Mouse (Mus musculus) layer of hippocampus, adult 18-20 months (tissue): ENCODE results near the gene Epb41. TPM values are rescaled to one million over a fixed set of nuclear protein-coding genes. Genes with fewer than 3 reads are reported as not detected.
A peak's percentile ranks its signal among the peaks of the same experiment; 100 is the strongest.

ENCODE experiments used
- DNase-seq, 2 experiments: peaks; one replicate each; pipeline ENCODE4 v3.0.0; 2022; ENCODE audit warnings: low spot score in 2 of 2
- long read RNA-seq: library from polyadenylated mRNA; stranded (forward); transcript quantifications from one replicate; pipeline ENCODE4 v2.0.0, GENCODE M21; 2021
- total RNA-seq, 2 experiments: library from RNA; stranded (reverse); gene quantifications; 2 replicates each; pipeline ENCODE4 v1.2.3; 2021

The Epb41 gene
- 10 to 100 TPM; 16.2 to 20.8 TPM for total RNA-seq
- long read RNA-seq, full-length matches to known transcripts: 3 of 15 reads
- long read RNA-seq, partial matches to known transcripts: 0 of 15 reads
- long read RNA-seq, other reads (novel, unspliced or antisense): 12 of 15 reads

GRCm38 (mm10) chr4:132074933-132075769 is at the start of gene Epb41:
Gene Epb41 (minus strand): TSS chr4:132075321.
- peak; percentile 83 to 94 for DNase-seq

GRCm38 (mm10) chr4:132123166-132123565 is 48.0 kb upstream of the Epb41 start:
- no peak for DNase-seq

- DNase-seq: no peak
These were observed 46.6 kb upstream of the Epb41 start for GRCm38 (mm10) chr4:132121674-132122073.

- peak in 1 of 2 experiments; percentile 29 for DNase-seq
These were observed 44.4 kb upstream of the Epb41 start for GRCm38 (mm10) chr4:132119566-132119965.

- DNase-seq: no peak
These were observed 41.2 kb upstream of the Epb41 start for GRCm38 (mm10) chr4:132116315-132116714.

- DNase-seq: no peak
These were observed 38.4 kb upstream of the Epb41 start for GRCm38 (mm10) chr4:132113411-132114095.

GRCm38 (mm10) chr4:132111227-132111626 is 36.1 kb upstream of the Epb41 start:
- no peak for DNase-seq

GRCm38 (mm10) chr4:132108221-132108620 is 33.1 kb upstream of the Epb41 start:
- no peak for DNase-seq

GRCm38 (mm10) chr4:132101152-132101551 is 26.0 kb upstream of the Epb41 start:
- peak in 1 of 2 experiments; percentile 34 for DNase-seq

- peak in 1 of 2 experiments; percentile 60 for DNase-seq
These were observed 24.4 kb upstream of the Epb41 start for GRCm38 (mm10) chr4:132099548-132099947.

- no peak for DNase-seq
These were observed 19.9 kb upstream of the Epb41 start for GRCm38 (mm10) chr4:132095043-132095442.

- no peak for DNase-seq
These were observed 18.8 kb upstream of the Epb41 start for GRCm38 (mm10) chr4:132093928-132094327.

GRCm38 (mm10) chr4:132093136-132093535 is 18.0 kb upstream of the Epb41 start:
- DNase-seq: no peak

- DNase-seq: peak in 1 of 2 experiments; percentile 75
These were observed 13.8 kb upstream of the Epb41 start for GRCm38 (mm10) chr4:132088921-132089320.

- no peak for DNase-seq
These were observed 10.0 kb upstream of the Epb41 start for GRCm38 (mm10) chr4:132085114-132085513.

GRCm38 (mm10) chr4:132080492-132080983 is 5.4 kb upstream of the Epb41 start:
- DNase-seq: no peak

- DNase-seq: peak in 1 of 2 experiments; percentile 74
These were observed 4.6 kb upstream of the Epb41 start for GRCm38 (mm10) chr4:132079555-132080275.

GRCm38 (mm10) chr4:132078296-132078714 is 3.2 kb upstream of the Epb41 start:
- DNase-seq: no peak

GRCm38 (mm10) chr4:132077445-132077844 is 2.3 kb upstream of the Epb41 start:
- no peak for DNase-seq

- DNase-seq: peak in 1 of 2 experiments; percentile 40
These were observed 1.6 kb upstream of the Epb41 start for GRCm38 (mm10) chr4:132076480-132077405.
